Mouse (Mus musculus): ENCODE measurements around the gene Creg2. TPM values are rescaled to one million over a fixed set of nuclear protein-coding genes. Genes with fewer than 3 reads are reported as not detected.
"Not testable (repeated sequence)": the region's sequence is repeated elsewhere in the genome, so short reads cannot be mapped to it uniquely, and the experiment has no call there.

Gene Creg2
- polyA plus RNA-seq, 1 experiment from 2014 or later, result 0.05 TPM

- WGBS, result 76% methylated on average over 9 of the region's 9 CpGs
- TF ChIP-seq CTCF (IDR thresholded peaks at IDR 0.05; ENCODE audit: low read depth), result no peak
Measured at GRCm38 (mm10) chr1:39672362-39673105, 21.3 kb upstream of the Creg2 start.

GRCm38 (mm10) chr1:39670211-39670935, 19.1 kb upstream of the Creg2 start:
- DNase-seq (no peak), ATAC-seq (ENCODE audit: insufficient read depth) (no peak)
- Histone ChIP-seq H3K36me3 (ENCODE audit: insufficient read depth) (no peaks in the 10 kb centered on the region), H3K9ac (no peak overlapping the region), H3K9me3 (ENCODE audit: low read depth, low read length) (no peaks in the 10 kb centered on the region), H3K4me1 (ENCODE audit: insufficient read depth) (no peaks in the 10 kb centered on the region), H3K27me3 (ENCODE audit: insufficient read depth, low read length) (no peaks in the 10 kb centered on the region), H3K4me2 (no peak overlapping the region), H3K27ac (ENCODE audit: low read depth) (no peak overlapping the region), H3K4me3 (ENCODE audit: low read depth, low read length) (no peak overlapping the region)
- TF ChIP-seq CTCF (IDR thresholded peaks at IDR 0.05; ENCODE audit: low read depth), result no peak
- 77% methylated on average over 17 of the region's 17 CpGs for WGBS

More at GRCm38 (mm10) chr1:39672362-39673105, 21.3 kb upstream of the Creg2 start:
- ATAC-seq (ENCODE audit: insufficient read depth), result no peak
- H3K36me3 ChIP-seq (ENCODE audit: insufficient read depth), result no peaks in the 10 kb centered on the region
- no peak for DNase-seq
- H3K4me1 ChIP-seq (ENCODE audit: insufficient read depth), result no peaks in the 10 kb centered on the region
- no peak overlapping the region for H3K27ac ChIP-seq (ENCODE audit: low read depth)
- no peak overlapping the region for H3K4me3 ChIP-seq (ENCODE audit: low read depth, low read length)
- H3K9ac ChIP-seq, result no peak overlapping the region
- H3K4me2 ChIP-seq, result no peak overlapping the region
- H3K9me3 ChIP-seq (ENCODE audit: low read depth, low read length), result no peaks in the 10 kb centered on the region
- no peaks in the 10 kb centered on the region for H3K27me3 ChIP-seq (ENCODE audit: insufficient read depth, low read length)

- Histone ChIP-seq H3K27me3 (ENCODE audit: insufficient read depth, low read length) (no peaks in the 10 kb centered on the region), H3K9ac (no peak overlapping the region), H3K36me3 (ENCODE audit: insufficient read depth) (no peaks in the 10 kb centered on the region), H3K9me3 (ENCODE audit: low read depth, low read length) (no peaks in the 10 kb centered on the region), H3K4me1 (ENCODE audit: insufficient read depth) (no peaks in the 10 kb centered on the region), H3K4me3 (ENCODE audit: low read depth, low read length) (no peak overlapping the region), H3K27ac (ENCODE audit: low read depth) (no peak overlapping the region), H3K4me2 (no peak overlapping the region)
- no peak for TF ChIP-seq CTCF (IDR thresholded peaks at IDR 0.05; ENCODE audit: low read depth)
- DNase-seq (no peak), ATAC-seq (ENCODE audit: insufficient read depth) (no peak)
- WGBS, result 82% methylated on average over 12 of the region's 12 CpGs
Measured at GRCm38 (mm10) chr1:39666751-39667252, 15.5 kb upstream of the Creg2 start.

GRCm38 (mm10) chr1:39664039-39664625, 12.9 kb upstream of the Creg2 start:
- H3K9ac ChIP-seq, result no peak overlapping the region
- no peaks in the 10 kb centered on the region for H3K27me3 ChIP-seq (ENCODE audit: insufficient read depth, low read length)
- ATAC-seq (ENCODE audit: insufficient read depth), result no peak
- no peak for TF ChIP-seq CTCF (IDR thresholded peaks at IDR 0.05; ENCODE audit: low read depth)
- H3K4me3 ChIP-seq (ENCODE audit: low read depth, low read length), result no peak overlapping the region
- DNase-seq, result no peak
- H3K4me1 ChIP-seq (ENCODE audit: insufficient read depth), result no peaks in the 10 kb centered on the region
- H3K4me2 ChIP-seq, result no peak overlapping the region
- H3K27ac ChIP-seq (ENCODE audit: low read depth), result no peak overlapping the region
- no peaks in the 10 kb centered on the region for H3K9me3 ChIP-seq (ENCODE audit: low read depth, low read length)
- H3K36me3 ChIP-seq (ENCODE audit: insufficient read depth), result no peaks in the 10 kb centered on the region
- 77% methylated on average over 7 of the region's 7 CpGs for WGBS

- 83% methylated on average over 4 of the region's 4 CpGs for WGBS
- no peaks in the 10 kb centered on the region for H3K27me3 ChIP-seq (ENCODE audit: insufficient read depth, low read length)
- no peak overlapping the region for H3K9ac ChIP-seq
- H3K4me1 ChIP-seq (ENCODE audit: insufficient read depth), result no peaks in the 10 kb centered on the region
- H3K9me3 ChIP-seq (ENCODE audit: low read depth, low read length), result no peaks in the 10 kb centered on the region
- ATAC-seq (ENCODE audit: insufficient read depth), result no peak
- no peak overlapping the region for H3K27ac ChIP-seq (ENCODE audit: low read depth)
- no peak for TF ChIP-seq CTCF (IDR thresholded peaks at IDR 0.05; ENCODE audit: low read depth)
- no peak overlapping the region for H3K4me2 ChIP-seq
- no peak for DNase-seq
- no peak overlapping the region for H3K4me3 ChIP-seq (ENCODE audit: low read depth, low read length)
- no peaks in the 10 kb centered on the region for H3K36me3 ChIP-seq (ENCODE audit: insufficient read depth)
Measured at GRCm38 (mm10) chr1:39663050-39663449, 11.8 kb upstream of the Creg2 start.

- DNase-seq (no peak), ATAC-seq (ENCODE audit: insufficient read depth) (no peak)
- Histone ChIP-seq H3K4me1 (ENCODE audit: insufficient read depth) (no peaks in the 10 kb centered on the region), H3K27me3 (ENCODE audit: insufficient read depth, low read length) (0 out of 2 replicates have a peak, but pooled peaks cover 6% of the 10 kb centered on the region), H3K9me3 (ENCODE audit: low read depth, low read length) (no peaks in the 10 kb centered on the region), H3K27ac (ENCODE audit: low read depth) (no peak overlapping the region), H3K4me3 (ENCODE audit: low read depth, low read length) (no peak overlapping the region), H3K9ac (no peak overlapping the region), H3K4me2 (no peak overlapping the region), H3K36me3 (ENCODE audit: insufficient read depth) (no peaks in the 10 kb centered on the region)
- no peak for TF ChIP-seq CTCF (IDR thresholded peaks at IDR 0.05; ENCODE audit: low read depth)
- 70% methylated on average over 6 of the region's 6 CpGs for WGBS
Measured at GRCm38 (mm10) chr1:39656976-39657529, 5.8 kb upstream of the Creg2 start.

GRCm38 (mm10) chr1:39654901-39655300, 3.6 kb upstream of the Creg2 start:
- not testable (repeated sequence) for DNase-seq; H3K4me3 ChIP-seq (ENCODE audit: low read depth, low read length); H3K9me3 ChIP-seq (ENCODE audit: low read depth, low read length); H3K9ac ChIP-seq; H3K36me3 ChIP-seq (ENCODE audit: insufficient read depth); H3K4me2 ChIP-seq; H3K27ac ChIP-seq (ENCODE audit: low read depth); ATAC-seq (ENCODE audit: insufficient read depth); H3K4me1 ChIP-seq (ENCODE audit: insufficient read depth)
- peaks cover 28% of the 10 kb centered on the region for H3K27me3 ChIP-seq (ENCODE audit: insufficient read depth, low read length)
- 82% methylated on average over 18 of the region's 18 CpGs for WGBS
